Mouse (Mus musculus): ENCODE measurements at regions not wholly inside any gene's neighbourhood (a gene's known extent, or its start where the extent isn't known, plus 50 kb on each side); places are given as distances from the start of the nearest gene placed in this dataset.

GRCm38 (mm10) chr3:56590071-56590470, 406.6 kb upstream of the Nbea start:
- no peak for DNase-seq

GRCm38 (mm10) chr3:56575422-56575821, 391.9 kb upstream of the Nbea start:
- DNase-seq: no peak

GRCm38 (mm10) chr3:56536178-56536577, 352.7 kb upstream of the Nbea start:
- DNase-seq: peak; percentile 9

GRCm38 (mm10) chr3:56504445-56504844, 320.9 kb upstream of the Nbea start:
- DNase-seq: no peak

GRCm38 (mm10) chr3:56499301-56499700, 315.8 kb upstream of the Nbea start:
- no peak for DNase-seq

- no peak for DNase-seq
Measured at GRCm38 (mm10) chr3:56493937-56494336, 310.4 kb upstream of the Nbea start.

- DNase-seq: no peak
Measured at GRCm38 (mm10) chr3:56489154-56489553, 305.7 kb upstream of the Nbea start.

GRCm38 (mm10) chr3:56485550-56486400, 302.3 kb upstream of the Nbea start:
- DNase-seq: no peak

- DNase-seq: no peak
Measured at GRCm38 (mm10) chr3:56484096-56484495, 300.6 kb upstream of the Nbea start.

GRCm38 (mm10) chr3:56483370-56483769, 299.9 kb upstream of the Nbea start:
- DNase-seq: no peak

- no peak for DNase-seq
Measured at GRCm38 (mm10) chr3:56479529-56479928, 296.0 kb upstream of the Nbea start.

GRCm38 (mm10) chr3:56478544-56479140, 295.1 kb upstream of the Nbea start:
- DNase-seq: no peak

GRCm38 (mm10) chr3:56475529-56476527, 292.3 kb upstream of the Nbea start:
- no peak for DNase-seq

- no peak for DNase-seq
Measured at GRCm38 (mm10) chr3:56472651-56473050, 289.1 kb upstream of the Nbea start.

- no peak for DNase-seq
Measured at GRCm38 (mm10) chr3:56471823-56472222, 288.3 kb upstream of the Nbea start.

- no peak for DNase-seq
Measured at GRCm38 (mm10) chr3:56471185-56471584, 287.7 kb upstream of the Nbea start.

GRCm38 (mm10) chr3:56457625-56458024, 274.1 kb upstream of the Nbea start:
- DNase-seq: no peak

GRCm38 (mm10) chr3:56456317-56456716, 272.8 kb upstream of the Nbea start:
- no peak for DNase-seq

- DNase-seq: peak; percentile 8
Measured at GRCm38 (mm10) chr3:56438900-56439299, 255.4 kb upstream of the Nbea start.

GRCm38 (mm10) chr3:56438020-56438747, 254.7 kb upstream of the Nbea start:
- peak; percentile 6 for DNase-seq

GRCm38 (mm10) chr3:56437058-56437457, 253.6 kb upstream of the Nbea start:
- DNase-seq: peak; percentile 49

GRCm38 (mm10) chr3:56433495-56433894, 250.0 kb upstream of the Nbea start:
- no peak for DNase-seq

Data from kidney, adult 9 months (tissue).